Mouse (Mus musculus): ENCODE data around the gene Aqp6.

GRCm38 (mm10) chr15:99642622-99643021 is 41.4 kb downstream of the Aqp6 start:
- no peak for TF ChIP-seq TAL1 (IDR thresholded peaks at IDR 0.05; ENCODE audit: low read length)
- no peak for TF ChIP-seq GATA1 (IDR thresholded peaks at IDR 0.05; ENCODE audit: low read length)
